8 mouse cellular contexts compared by ENCODE assay signal in the genomic region with DNA sequence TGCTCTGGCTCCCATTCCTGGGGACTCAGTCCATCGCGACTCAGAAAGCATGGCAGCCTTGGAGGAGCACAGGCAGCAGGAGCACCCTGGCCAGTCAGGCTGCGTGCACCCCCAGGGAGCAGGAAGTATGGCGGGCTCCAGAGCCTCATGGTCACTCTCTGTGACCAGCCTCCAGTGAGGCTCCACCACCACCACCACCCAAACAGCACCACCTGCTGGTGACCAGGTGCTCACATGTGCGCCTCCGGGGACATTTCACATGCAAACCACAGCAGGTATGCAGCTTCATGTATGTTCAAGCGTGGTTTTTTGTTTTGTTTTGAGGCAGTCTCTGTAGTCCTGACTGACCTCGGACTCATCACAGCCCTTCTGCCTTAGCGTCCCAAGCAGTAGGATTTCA. TPM values are rescaled to one million over a fixed set of nuclear protein-coding genes. Genes with fewer than 3 reads are reported as not detected.
DNase-seq lines count a peak whose midpoint lies in the region; ATAC-seq lines count a peak whose summit lies in the region.

No protein-coding gene starts in this region.

- H3K4me1 ChIP-seq in midbrain, embryonic 14.5 days (ENCODE audit: control insufficient read depth, insufficient read depth, low read length) = no peaks in the 10 kb centered on the region
- H3K4me1 ChIP-seq in midbrain, embryonic 15.5 days = no peaks in the 10 kb centered on the region

- intact Hi-C loops in left cerebral cortex, postnatal 36 days (cut with DNase I) = no loop called here

- 80% methylated on average over 9 of the region's 9 CpGs for WGBS in midbrain, embryonic 14.5 days
- 87% methylated on average over 9 of the region's 9 CpGs for WGBS in midbrain, embryonic 15.5 days

- no peaks in the 10 kb centered on the region for H3K9me3 ChIP-seq in midbrain, embryonic 14.5 days (ENCODE audit: control insufficient read depth, low read length)
- no peaks in the 10 kb centered on the region for H3K9me3 ChIP-seq in midbrain, embryonic 15.5 days

- ATAC-seq in CD4-positive, CD25-positive, alpha-beta regulatory T cell, adult 4 months = no peak
- no peak for ATAC-seq in midbrain, embryonic 14.5 days (ENCODE audit: low FRiP score, low TSS enrichment)
- ATAC-seq in midbrain, embryonic 15.5 days (replicated peaks) = no peak
- ATAC-seq in hematopoietic stem cell, adult 5-6 weeks (replicated peaks in 1 of 2; ENCODE audit: insufficient read depth in 1 of 2, low FRiP score in 2 of 2, low TSS enrichment in 1 of 2, low read depth in 1 of 2, poor library complexity in 2 of 2, severe bottlenecking in 2 of 2) = peak; percentile 61 to 69
- ATAC-seq in megakaryocyte, adult 5-6 weeks (ENCODE audit: poor library complexity, severe bottlenecking) = peak; percentile 86

- H3K4me2 ChIP-seq in midbrain, embryonic 14.5 days (ENCODE audit: low read length) = no peak overlapping the region
- H3K4me2 ChIP-seq in midbrain, embryonic 15.5 days = no peak overlapping the region

- no peak overlapping the region for H3K9ac ChIP-seq in midbrain, embryonic 14.5 days (replicated peaks; ENCODE audit: low read length)
- H3K9ac ChIP-seq in midbrain, embryonic 15.5 days = no peak overlapping the region

- no peak overlapping the region for H3K27ac ChIP-seq in midbrain, embryonic 14.5 days (replicated peaks; ENCODE audit: low read depth, low read length)
- no peak overlapping the region for H3K27ac ChIP-seq in midbrain, embryonic 15.5 days

- no peaks in the 10 kb centered on the region for H3K27me3 ChIP-seq in midbrain, embryonic 14.5 days (ENCODE audit: control insufficient read depth, insufficient read depth, low read length)
- H3K27me3 ChIP-seq in midbrain, embryonic 15.5 days (replicated peaks) = no peaks in the 10 kb centered on the region

- no peak overlapping the region for H3K4me3 ChIP-seq in midbrain, embryonic 14.5 days (replicated peaks; ENCODE audit: low read depth, low read length)
- H3K4me3 ChIP-seq in midbrain, embryonic 15.5 days = no peak overlapping the region

- H3K36me3 ChIP-seq in midbrain, embryonic 14.5 days (ENCODE audit: control insufficient read depth, insufficient read depth, low read length) = peaks cover 7% of the 10 kb centered on the region; the same call in 1 of the 2 replicates
- no peaks in the 10 kb centered on the region for H3K36me3 ChIP-seq in midbrain, embryonic 15.5 days (replicated peaks)

- DNase-seq in CD4-positive, CD25-positive, alpha-beta regulatory T cell, adult 2 months (ENCODE audit: low read depth, low spot score) = peak; percentile 67
- peak; percentile 26 for DNase-seq in midbrain, embryonic 14.5 days
- peak; percentile 64 to 71 for DNase-seq in thymus, postnatal 36 days
- DNase-seq in left cerebral cortex, postnatal 36 days (ENCODE audit: low spot score in 2 of 2) = no peak

RNA-seq across cellular contexts. Expression of gene Cenpn, which starts 6.3 kb away (rescaled TPM):
- polyA plus RNA-seq in CD4-positive, CD25-positive, alpha-beta regulatory T cell, adult 4 months (2017; shearing (Covaris generic)) = 1 to 10 TPM; 2.9 to 8.8 TPM
- 7.0 and 11.8 TPM in 2 replicates for polyA plus RNA-seq in midbrain, embryonic 14.5 days (2014; fragmentation: Nextera tagmentation; extraction: Ambion mirVana)
- polyA plus RNA-seq in midbrain, embryonic 15.5 days (2015; fragmentation: Nextera tagmentation; extraction: Ambion mirVana) = 8.1 and 8.8 TPM in 2 replicates
- 35.1 and 37.6 TPM in 2 replicates for total RNA-seq in hematopoietic stem cell, adult 5-6 weeks (2017)
- 26.9 and 35.6 TPM in 2 replicates for total RNA-seq in megakaryocyte, adult 5-6 weeks (2015)
- total RNA-seq in megakaryocyte, adult 5-6 weeks (2017) = 35.7 and 36.8 TPM in 2 replicates
- 1 to 10 TPM; 1.1 to 1.5 TPM for total RNA-seq in left cerebral cortex, postnatal 36 days (2021)

RNA-seq across cellular contexts. Expression of gene Cmc2, which starts 6.6 kb away (rescaled TPM):
- 10 to 100 TPM; 36.3 to 38.5 TPM for polyA plus RNA-seq in CD4-positive, CD25-positive, alpha-beta regulatory T cell, adult 4 months (2017; shearing (Covaris generic))
- 26.2 and 30.5 TPM in 2 replicates for polyA plus RNA-seq in midbrain, embryonic 14.5 days (2014; fragmentation: Nextera tagmentation; extraction: Ambion mirVana)
- 26.5 and 28.7 TPM in 2 replicates for polyA plus RNA-seq in midbrain, embryonic 15.5 days (2015; fragmentation: Nextera tagmentation; extraction: Ambion mirVana)
- total RNA-seq in hematopoietic stem cell, adult 5-6 weeks (2017) = 30.6 and 59.6 TPM in 2 replicates
- total RNA-seq in megakaryocyte, adult 5-6 weeks (2015) = 43.3 and 49.2 TPM in 2 replicates
- total RNA-seq in megakaryocyte, adult 5-6 weeks (2017) = 51.7 and 66.0 TPM in 2 replicates
- 10 to 100 TPM; 19.6 to 20.8 TPM for total RNA-seq in left cerebral cortex, postnatal 36 days (2021)

RNA-seq across cellular contexts. Expression of gene Atmin, which starts 15.3 kb away (rescaled TPM):
- 1 to 10 TPM; 6.4 TPM for polyA plus RNA-seq in CD4-positive, CD25-positive, alpha-beta regulatory T cell, adult 4 months (2017; shearing (Covaris generic))
- polyA plus RNA-seq in midbrain, embryonic 14.5 days (2014; fragmentation: Nextera tagmentation; extraction: Ambion mirVana) = 21.2 and 26.3 TPM in 2 replicates
- polyA plus RNA-seq in midbrain, embryonic 15.5 days (2015; fragmentation: Nextera tagmentation; extraction: Ambion mirVana) = 22.2 and 22.3 TPM in 2 replicates
- 14.8 and 20.0 TPM in 2 replicates for total RNA-seq in hematopoietic stem cell, adult 5-6 weeks (2017)
- total RNA-seq in megakaryocyte, adult 5-6 weeks (2015) = 12.3 and 14.5 TPM in 2 replicates
- 8.6 and 11.3 TPM in 2 replicates for total RNA-seq in megakaryocyte, adult 5-6 weeks (2017)
- total RNA-seq in left cerebral cortex, postnatal 36 days (2021) = 10 to 100 TPM; 63.3 to 66.0 TPM

RNA-seq across cellular contexts. Expression of gene 1700030J22Rik, which starts 50.9 kb away (rescaled TPM):
- polyA plus RNA-seq in CD4-positive, CD25-positive, alpha-beta regulatory T cell, adult 4 months (2017; shearing (Covaris generic)) = not detected
- 5.6 and 6.3 TPM in 2 replicates for polyA plus RNA-seq in midbrain, embryonic 14.5 days (2014; fragmentation: Nextera tagmentation; extraction: Ambion mirVana)
- 8.8 and 9.1 TPM in 2 replicates for polyA plus RNA-seq in midbrain, embryonic 15.5 days (2015; fragmentation: Nextera tagmentation; extraction: Ambion mirVana)
- 0.55 TPM in 1 of 2 replicates, not detected in the other for total RNA-seq in hematopoietic stem cell, adult 5-6 weeks (2017)
- total RNA-seq in megakaryocyte, adult 5-6 weeks (2015) = 0.40 and 0.43 TPM in 2 replicates
- 0.29 and 0.37 TPM in 2 replicates for total RNA-seq in megakaryocyte, adult 5-6 weeks (2017)
- total RNA-seq in left cerebral cortex, postnatal 36 days (2021) = 10 to 100 TPM; 13.5 TPM

Comparison
In these comparisons a context has a peak if more than half of its experiments do, and no peak if none do; other contexts are left out.
1. DNase-seq: peak in CD4-positive, CD25-positive, alpha-beta regulatory T cell, adult 2 months (single experiment), midbrain, embryonic 14.5 days (single experiment) and thymus, postnatal 36 days (2 of 2); none in left cerebral cortex, postnatal 36 days (0 of 2).
2. ATAC-seq: peak in hematopoietic stem cell, adult 5-6 weeks (2 of 2) and megakaryocyte, adult 5-6 weeks (single experiment); none in CD4-positive, CD25-positive, alpha-beta regulatory T cell, adult 4 months (single experiment), midbrain, embryonic 14.5 days (single experiment) and midbrain, embryonic 15.5 days (single experiment).
3. RNA of gene Cenpn, which starts 6.3 kb away (total RNA-seq): 26.9 to 36.8 TPM in megakaryocyte, adult 5-6 weeks and 35.1 to 37.6 TPM in hematopoietic stem cell, adult 5-6 weeks; 1.1 to 1.5 TPM in left cerebral cortex, postnatal 36 days; every median in the first group is over 10 times any median in the second.